Mouse (Mus musculus): ENCODE measurements around the gene Arfgap3. TPM values are rescaled to one million over a fixed set of nuclear protein-coding genes. Genes with fewer than 3 reads are reported as not detected.

Arfgap3 gene
- polyA plus RNA-seq, 1 experiment: 21.5 TPM

DNA sequence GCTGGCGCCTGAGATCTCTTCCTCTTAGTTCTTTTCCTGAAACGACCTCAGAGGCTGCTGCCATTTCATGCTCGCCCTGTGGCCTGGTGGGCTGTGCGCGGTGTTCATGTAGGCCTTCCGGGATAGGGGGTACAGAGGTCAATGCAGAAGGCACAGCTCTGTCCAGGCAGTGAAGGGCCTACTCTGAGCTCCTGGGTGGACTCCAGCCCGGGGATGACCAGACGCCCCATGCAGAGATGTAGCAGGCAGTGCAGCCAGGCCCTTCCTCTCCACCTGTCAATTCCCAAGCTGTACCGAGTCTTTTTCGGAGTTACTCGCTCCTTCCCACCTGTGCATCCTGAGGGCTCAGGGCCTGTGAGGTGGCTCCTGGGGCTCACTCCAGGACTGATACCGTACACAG is 43.9 kb downstream of the Arfgap3 start:
- Histone ChIP-seq H3K4me1 (ENCODE audit: control insufficient read depth, insufficient read depth, low read length) (peaks cover 20% of the 10 kb centered on the region), H3K4me3 (replicated peaks; ENCODE audit: insufficient read depth, low read depth, low read length) (no peak overlapping the region), H3K27me3 (ENCODE audit: control insufficient read depth, insufficient read depth, low read length) (no peaks in the 10 kb centered on the region), H3K27ac (ENCODE audit: insufficient read depth, low read length) (no peak overlapping the region)
- 41% methylated on average over 12 of the region's 12 CpGs for WGBS
- peak; percentile 53 to 57 for DNase-seq
- no peak for TF ChIP-seq POLR2A (IDR thresholded peaks at IDR 0.05; ENCODE audit: borderline replicate concordance, insufficient read depth, low read length)
- TF ChIP-seq CTCF (IDR thresholded peaks at IDR 0.05; ENCODE audit: borderline replicate concordance, insufficient read depth, low read depth, low read length): no peak

DNA sequence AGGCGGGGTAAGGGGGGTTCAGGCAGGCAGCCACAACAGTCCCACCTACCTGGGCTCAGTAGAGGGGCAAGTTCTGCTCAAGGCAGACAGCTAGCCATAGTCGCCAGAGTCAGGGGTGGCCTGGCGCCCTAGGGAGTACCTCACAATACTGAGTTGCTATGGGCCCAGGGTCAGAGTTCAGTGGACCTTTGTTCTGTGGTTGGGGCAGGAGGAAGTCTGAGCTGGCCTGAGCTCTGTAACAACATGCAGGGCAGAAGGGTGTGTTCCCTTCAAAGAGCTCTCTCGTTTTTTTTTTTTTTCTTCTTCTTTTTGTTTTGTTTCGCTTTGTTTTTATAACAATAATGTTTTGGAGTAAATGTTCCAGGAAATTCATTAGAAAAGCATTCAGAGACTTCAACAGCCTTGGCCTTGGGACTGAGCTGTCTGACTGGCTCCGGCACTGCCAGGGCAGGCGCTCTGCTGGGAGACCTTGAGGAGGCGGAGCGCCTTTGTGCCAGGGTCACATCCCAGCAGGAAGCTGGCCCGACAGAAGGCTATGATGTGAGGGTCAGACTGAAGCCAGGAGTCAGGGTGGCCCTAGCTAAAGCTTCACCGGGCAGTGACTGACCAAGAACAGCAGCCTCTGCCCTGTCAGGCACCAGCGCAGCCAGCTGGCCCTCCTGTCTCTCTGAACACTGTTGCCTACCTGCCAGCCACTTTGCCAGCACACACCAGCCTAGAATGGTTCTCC is 44.7 kb downstream of the Arfgap3 start:
- TF ChIP-seq POLR2A (IDR thresholded peaks at IDR 0.05; ENCODE audit: borderline replicate concordance, insufficient read depth, low read length) (no peak), CTCF (IDR thresholded peaks at IDR 0.05; ENCODE audit: borderline replicate concordance, insufficient read depth, low read depth, low read length) (no peak)
- DNase-seq: peak; percentile 53 to 65
- WGBS: 54% methylated on average over 12 of the region's 12 CpGs

DNA sequence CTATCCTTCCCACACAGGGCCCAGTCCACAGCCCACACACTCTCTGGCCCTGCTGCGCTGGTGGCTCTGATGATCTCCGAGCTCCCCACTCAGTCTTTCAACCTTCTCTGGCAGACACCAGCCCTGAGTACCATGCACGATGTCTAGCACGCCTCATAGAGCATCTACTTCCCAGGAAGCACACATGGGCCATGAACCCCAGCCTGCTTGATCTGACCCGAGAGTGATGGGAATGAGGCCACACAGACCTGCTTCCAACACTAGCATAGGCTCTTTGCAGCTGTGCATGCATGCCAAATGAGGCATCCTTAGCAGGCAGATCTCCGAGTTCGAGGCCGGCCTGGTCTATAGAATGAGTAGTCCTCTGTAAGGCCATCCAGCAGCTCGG is 45.2 kb downstream of the Arfgap3 start:
- peaks cover 20% of the 10 kb centered on the region for H3K4me1 ChIP-seq (ENCODE audit: control insufficient read depth, insufficient read depth, low read length)
- no peaks in the 10 kb centered on the region for H3K27me3 ChIP-seq (ENCODE audit: control insufficient read depth, insufficient read depth, low read length)
- DNase-seq: no peak
- TF ChIP-seq CTCF (IDR thresholded peaks at IDR 0.05; ENCODE audit: borderline replicate concordance, insufficient read depth, low read depth, low read length) (no peak), POLR2A (IDR thresholded peaks at IDR 0.05; ENCODE audit: borderline replicate concordance, insufficient read depth, low read length) (no peak)
- H3K4me3 ChIP-seq (replicated peaks; ENCODE audit: insufficient read depth, low read depth, low read length): no peak overlapping the region
- 83% methylated on average over 9 of the region's 9 CpGs for WGBS
- no peak overlapping the region for H3K27ac ChIP-seq (ENCODE audit: insufficient read depth, low read length)

More for the DNA sequence above, 44.7 kb downstream of the Arfgap3 start:
- no peaks in the 10 kb centered on the region for H3K27me3 ChIP-seq (ENCODE audit: control insufficient read depth, insufficient read depth, low read length)
- H3K4me1 ChIP-seq (ENCODE audit: control insufficient read depth, insufficient read depth, low read length): peaks cover 20% of the 10 kb centered on the region
- H3K4me3 ChIP-seq (replicated peaks; ENCODE audit: insufficient read depth, low read depth, low read length): no peak overlapping the region
- no peak overlapping the region for H3K27ac ChIP-seq (ENCODE audit: insufficient read depth, low read length)

DNA sequence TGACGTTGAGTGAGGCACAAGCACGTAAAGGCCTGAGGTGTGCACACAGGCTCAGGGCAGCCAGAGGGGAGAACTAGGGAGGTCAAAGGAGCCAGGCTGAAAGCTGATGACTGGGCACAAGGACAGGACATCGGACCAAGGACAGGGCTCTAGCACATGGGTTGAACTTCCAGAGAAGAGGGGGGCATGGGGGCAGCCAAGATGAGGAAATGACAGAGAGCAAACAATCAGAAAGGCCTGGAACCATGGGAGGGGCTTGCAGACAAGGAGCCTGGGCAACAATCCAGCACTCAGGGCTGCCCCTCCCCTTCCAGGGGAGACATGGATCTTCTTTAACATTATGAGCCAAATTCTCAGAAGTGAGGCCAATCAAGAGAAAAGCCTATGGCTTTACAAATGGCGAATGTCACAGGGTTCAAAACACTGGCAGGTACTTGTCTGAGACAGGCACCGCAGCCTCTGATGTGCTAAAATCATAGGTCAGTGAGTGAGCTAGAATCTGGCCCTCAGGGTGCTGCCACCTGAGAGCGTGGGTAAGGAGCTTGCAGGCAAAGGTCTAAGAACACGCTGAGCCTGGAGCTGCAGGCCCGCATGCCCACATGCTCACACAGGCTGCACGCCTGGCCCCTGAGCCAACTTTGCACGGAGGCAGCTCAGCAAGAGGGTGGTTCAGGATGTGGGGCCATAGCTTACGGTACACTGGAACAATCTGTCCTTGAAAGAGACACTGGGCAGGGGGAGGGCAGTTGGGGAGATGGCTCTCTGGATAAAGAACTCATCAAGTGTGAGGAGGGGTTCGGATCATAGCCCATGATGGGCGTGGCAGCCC is 46.2 kb downstream of the Arfgap3 start:
- WGBS: 65% methylated on average over 13 of the region's 13 CpGs
- DNase-seq: no peak
- no peaks in the 10 kb centered on the region for H3K27me3 ChIP-seq (ENCODE audit: control insufficient read depth, insufficient read depth, low read length)
- H3K4me3 ChIP-seq (replicated peaks; ENCODE audit: insufficient read depth, low read depth, low read length): no peak overlapping the region
- TF ChIP-seq CTCF (IDR thresholded peaks at IDR 0.05; ENCODE audit: borderline replicate concordance, insufficient read depth, low read depth, low read length): no peak
- no peak for TF ChIP-seq POLR2A (IDR thresholded peaks at IDR 0.05; ENCODE audit: borderline replicate concordance, insufficient read depth, low read length)
- H3K4me1 ChIP-seq (ENCODE audit: control insufficient read depth, insufficient read depth, low read length): peaks cover 20% of the 10 kb centered on the region
- no peak overlapping the region for H3K27ac ChIP-seq (ENCODE audit: insufficient read depth, low read length)

GRCm38 (mm10) chr15:83299916-83300582 is 50.0 kb downstream of the Arfgap3 start:
- H3K27me3 ChIP-seq (ENCODE audit: control insufficient read depth, insufficient read depth, low read length): no peaks in the 10 kb centered on the region
- H3K4me3 ChIP-seq (replicated peaks; ENCODE audit: insufficient read depth, low read depth, low read length): no peak overlapping the region
- no peak for DNase-seq
- no peak overlapping the region for H3K27ac ChIP-seq (ENCODE audit: insufficient read depth, low read length)
- peaks cover 4% of the 10 kb centered on the region; the same call in 1 of the 2 replicates for H3K4me1 ChIP-seq (ENCODE audit: control insufficient read depth, insufficient read depth, low read length)
- TF ChIP-seq CTCF (IDR thresholded peaks at IDR 0.05; ENCODE audit: borderline replicate concordance, insufficient read depth, low read depth, low read length) (no peak), POLR2A (IDR thresholded peaks at IDR 0.05; ENCODE audit: borderline replicate concordance, insufficient read depth, low read length) (no peak)
- WGBS: 63% methylated on average over 10 of the region's 10 CpGs

- Histone ChIP-seq H3K27me3 (ENCODE audit: control insufficient read depth, insufficient read depth, low read length) (no peaks in the 10 kb centered on the region), H3K4me1 (ENCODE audit: control insufficient read depth, insufficient read depth, low read length) (peaks cover 4% of the 10 kb centered on the region; the same call in 1 of the 2 replicates), H3K27ac (ENCODE audit: insufficient read depth, low read length) (no peak overlapping the region), H3K4me3 (replicated peaks; ENCODE audit: insufficient read depth, low read depth, low read length) (no peak overlapping the region)
- no peak for DNase-seq
- WGBS: 79% methylated on average over 7 of the region's 7 CpGs
- TF ChIP-seq CTCF (IDR thresholded peaks at IDR 0.05; ENCODE audit: borderline replicate concordance, insufficient read depth, low read depth, low read length): no peak
- no peak for TF ChIP-seq POLR2A (IDR thresholded peaks at IDR 0.05; ENCODE audit: borderline replicate concordance, insufficient read depth, low read length)
Measured at GRCm38 (mm10) chr15:83299450-83299849, 50.6 kb downstream of the Arfgap3 start.

- H3K27me3 ChIP-seq (ENCODE audit: control insufficient read depth, insufficient read depth, low read length): no peaks in the 10 kb centered on the region
- no peak overlapping the region for H3K4me3 ChIP-seq (replicated peaks; ENCODE audit: insufficient read depth, low read depth, low read length)
- no peaks in the 10 kb centered on the region for H3K4me1 ChIP-seq (ENCODE audit: control insufficient read depth, insufficient read depth, low read length)
- DNase-seq: no peak
- no peak overlapping the region for H3K27ac ChIP-seq (ENCODE audit: insufficient read depth, low read length)
- TF ChIP-seq CTCF (IDR thresholded peaks at IDR 0.05; ENCODE audit: borderline replicate concordance, insufficient read depth, low read depth, low read length) (no peak), POLR2A (IDR thresholded peaks at IDR 0.05; ENCODE audit: borderline replicate concordance, insufficient read depth, low read length) (no peak)
- WGBS: 97% methylated on average over 2 of the region's 2 CpGs
Measured at GRCm38 (mm10) chr15:83298810-83299209, 51.2 kb downstream of the Arfgap3 start.

Measured in cerebellum, adult 2 months (tissue).